Mouse (Mus musculus): Measurements from ENCODE around the gene Chrne.

Gene Chrne

DNA sequence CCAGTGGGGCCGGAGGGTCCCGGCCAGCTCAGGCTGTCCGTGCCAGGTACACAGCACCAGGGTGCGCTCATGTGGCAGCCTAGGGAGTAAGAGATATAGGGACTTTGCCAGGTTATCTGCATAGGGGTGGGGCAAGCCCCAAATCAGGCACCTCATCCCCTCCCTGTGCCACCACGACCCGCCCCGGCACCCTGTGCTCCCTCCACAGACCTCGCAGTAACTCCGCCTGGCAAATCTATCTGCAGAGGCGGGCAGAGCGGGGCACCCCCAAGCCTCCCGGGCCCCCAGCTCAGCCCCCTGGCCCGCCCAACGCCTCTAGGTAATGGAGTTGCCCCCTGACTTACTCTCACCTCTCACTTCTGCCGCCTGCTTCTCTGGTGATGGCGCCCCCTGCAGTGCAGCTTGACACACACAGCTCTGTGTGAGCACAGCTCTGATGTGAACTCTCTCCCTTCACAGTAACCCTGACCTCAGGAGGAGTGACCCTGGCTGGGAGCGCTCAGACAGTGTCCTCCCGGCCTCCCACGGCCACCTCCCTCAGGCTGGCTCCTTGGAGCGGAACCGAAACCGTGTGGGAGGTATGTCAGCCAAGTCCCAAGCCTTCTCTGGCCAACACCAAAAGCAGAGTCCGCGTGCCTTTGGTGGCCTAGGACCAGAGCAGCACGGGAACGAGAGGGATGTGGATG lies 10.5 kb downstream of the Chrne start:
- no peaks in the 10 kb centered on the region for H3K9me3 ChIP-seq (ENCODE audit: low read length)
- H3K27me3 ChIP-seq (ENCODE audit: insufficient read depth, low read length), result 0 out of 2 replicates have a peak, but pooled peaks cover 4% of the 10 kb centered on the region
- H3K36me3 ChIP-seq (ENCODE audit: insufficient read depth, low read length), result peaks cover 88% of the 10 kb centered on the region
- peak overlapping the region; percentile 73 for H3K4me3 ChIP-seq (replicated peaks; ENCODE audit: low read length)
- no peak for TF ChIP-seq NANOG (IDR thresholded peaks at IDR 0.05; ENCODE audit: borderline replicate concordance, low read length)
- TF ChIP-seq CTCF (conservative IDR thresholded peaks at IDR 0.05; ENCODE audit: low read length), result peak; percentile 56
- peaks cover 62% of the 10 kb centered on the region for H3K4me1 ChIP-seq (replicated peaks; ENCODE audit: low read depth, low read length)

DNA sequence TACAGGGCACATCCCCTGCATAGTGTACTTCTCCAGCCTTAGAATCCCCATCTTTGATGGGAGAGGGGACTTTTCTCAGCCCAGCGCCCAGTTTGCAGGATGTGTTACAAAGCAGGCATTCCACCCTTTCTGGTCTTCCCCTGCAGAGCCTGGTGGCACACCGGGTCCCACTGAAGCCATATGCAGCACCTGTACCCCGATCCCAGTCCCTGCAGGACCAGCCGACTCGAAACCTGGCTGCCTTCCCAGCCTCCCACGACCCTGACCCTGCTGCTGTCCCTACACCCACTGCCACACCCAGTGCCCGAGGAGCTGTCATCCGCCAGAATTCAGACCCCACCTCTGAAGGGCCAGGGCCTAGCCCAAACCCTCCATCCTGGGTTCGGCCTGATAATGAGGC lies 11.4 kb downstream of the Chrne start:
- TF ChIP-seq POU5F1 (IDR thresholded peaks at IDR 0.05; ENCODE audit: borderline replicate concordance, low read length), result no peak
- no peak for TF ChIP-seq NANOG (IDR thresholded peaks at IDR 0.05; ENCODE audit: borderline replicate concordance, low read length)
- TF ChIP-seq CTCF (conservative IDR thresholded peaks at IDR 0.05; ENCODE audit: low read length), result no peak
- Histone ChIP-seq H3K9me3 (ENCODE audit: low read length) (no peaks in the 10 kb centered on the region), H3K4me1 (replicated peaks; ENCODE audit: low read depth, low read length) (peaks cover 55% of the 10 kb centered on the region)

DNA sequence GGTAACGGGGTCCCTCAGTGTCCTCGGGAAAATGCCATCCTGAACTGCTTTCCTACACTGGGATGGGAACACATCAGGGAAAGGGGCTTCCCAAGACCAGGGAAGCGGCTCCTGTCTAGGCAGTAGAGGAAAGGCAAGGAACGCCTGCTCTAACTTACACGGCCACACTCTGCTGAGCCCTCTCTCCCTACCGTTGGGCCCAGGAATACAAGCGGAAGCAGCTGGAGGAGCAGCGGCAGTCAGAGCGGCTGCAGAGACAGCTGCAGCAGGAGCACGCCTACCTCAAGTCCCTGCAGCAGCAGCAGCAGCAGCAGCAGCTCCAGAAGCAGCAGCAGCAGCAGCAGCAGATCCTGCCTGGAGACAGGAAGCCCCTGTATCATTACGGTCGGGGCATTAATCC lies 12.3 kb downstream of the Chrne start:
- 0 out of 2 replicates have a peak, but pooled peaks cover 4% of the 10 kb centered on the region for H3K27me3 ChIP-seq (ENCODE audit: insufficient read depth, low read length)
- no peak overlapping the region for H3K4me3 ChIP-seq (replicated peaks; ENCODE audit: low read length)
- no peak for TF ChIP-seq POU5F1 (IDR thresholded peaks at IDR 0.05; ENCODE audit: borderline replicate concordance, low read length)
- no peak for TF ChIP-seq NANOG (IDR thresholded peaks at IDR 0.05; ENCODE audit: borderline replicate concordance, low read length)
- no peak for TF ChIP-seq CTCF (conservative IDR thresholded peaks at IDR 0.05; ENCODE audit: low read length)
- no peaks in the 10 kb centered on the region for H3K9me3 ChIP-seq (ENCODE audit: low read length)
- H3K36me3 ChIP-seq (ENCODE audit: insufficient read depth, low read length), result peaks cover 89% of the 10 kb centered on the region
- H3K4me1 ChIP-seq (replicated peaks; ENCODE audit: low read depth, low read length), result peaks cover 51% of the 10 kb centered on the region

More for the DNA sequence above, 11.4 kb downstream of the Chrne start:
- peaks cover 90% of the 10 kb centered on the region for H3K36me3 ChIP-seq (ENCODE audit: insufficient read depth, low read length)
- H3K4me3 ChIP-seq (replicated peaks; ENCODE audit: low read length), result no peak overlapping the region
- 0 out of 2 replicates have a peak, but pooled peaks cover 4% of the 10 kb centered on the region for H3K27me3 ChIP-seq (ENCODE audit: insufficient read depth, low read length)

DNA sequence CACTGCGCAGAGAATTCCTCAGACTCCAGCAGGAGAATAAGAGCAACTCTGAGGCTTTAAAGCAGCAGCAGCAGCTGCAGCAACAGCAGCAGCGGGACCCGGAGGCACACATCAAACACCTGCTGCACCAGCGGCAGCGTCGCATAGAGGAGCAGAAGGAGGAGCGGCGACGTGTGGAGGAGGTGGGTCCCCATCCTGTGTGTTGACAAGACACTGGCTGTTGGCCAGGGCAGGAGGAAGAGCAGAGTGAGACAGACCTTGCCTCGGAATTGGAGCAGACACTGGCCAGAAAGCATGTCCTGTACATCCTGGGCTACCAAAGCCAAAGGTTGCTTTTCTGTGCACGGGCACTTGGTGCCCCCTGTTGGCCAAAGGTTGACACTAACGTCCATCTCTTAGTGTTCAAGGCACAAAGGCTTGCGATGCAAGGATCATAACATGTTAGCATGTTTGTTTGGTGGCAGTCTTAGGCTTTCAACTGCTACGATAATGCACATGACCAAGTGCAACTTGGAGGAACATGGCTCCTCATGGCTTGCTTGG lies 13.9 kb downstream of the Chrne start:
- TF ChIP-seq POU5F1 (IDR thresholded peaks at IDR 0.05; ENCODE audit: borderline replicate concordance, low read length) (no peak), NANOG (IDR thresholded peaks at IDR 0.05; ENCODE audit: borderline replicate concordance, low read length) (no peak), CTCF (conservative IDR thresholded peaks at IDR 0.05; ENCODE audit: low read length) (peak; percentile 71)
- H3K36me3 ChIP-seq (ENCODE audit: insufficient read depth, low read length), result peaks cover 81% of the 10 kb centered on the region
- no peaks in the 10 kb centered on the region for H3K9me3 ChIP-seq (ENCODE audit: low read length)
- H3K4me3 ChIP-seq (replicated peaks; ENCODE audit: low read length), result 0 out of 2 replicates have a peak overlapping the region, but pooled peaks have one; percentile 17
- H3K4me1 ChIP-seq (replicated peaks; ENCODE audit: low read depth, low read length), result peaks cover 51% of the 10 kb centered on the region
- H3K27me3 ChIP-seq (ENCODE audit: insufficient read depth, low read length), result 0 out of 2 replicates have a peak, but pooled peaks cover 4% of the 10 kb centered on the region

DNA sequence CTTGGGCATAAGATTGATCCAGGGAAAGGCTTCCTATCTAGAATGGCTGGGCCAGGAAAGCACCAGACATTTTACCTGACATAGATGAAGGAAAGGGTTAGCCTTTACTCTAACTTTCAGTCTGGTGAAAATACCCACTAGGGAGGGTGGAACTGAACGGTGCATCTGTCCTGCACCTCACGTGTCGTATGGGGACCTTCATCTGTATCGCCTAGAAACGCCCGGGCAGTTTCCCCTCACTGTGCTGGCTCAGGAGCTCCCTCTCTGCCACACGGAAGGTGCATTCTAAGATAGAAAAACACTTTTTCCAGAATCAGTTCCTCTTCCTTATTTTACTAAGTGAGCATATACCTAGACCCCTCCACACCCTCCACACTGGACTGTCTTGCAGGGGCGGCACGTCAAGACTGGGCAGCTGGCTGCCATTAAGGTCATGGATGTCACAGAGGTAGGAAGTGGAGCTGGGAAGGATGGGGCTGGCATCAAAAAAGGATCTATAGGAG lies 20.5 kb downstream of the Chrne start:
- Histone ChIP-seq H3K9me3 (ENCODE audit: low read length) (no peaks in the 10 kb centered on the region), H3K4me1 (replicated peaks; ENCODE audit: low read depth, low read length) (peaks cover 14% of the 10 kb centered on the region), H3K27me3 (ENCODE audit: insufficient read depth, low read length) (no peaks in the 10 kb centered on the region), H3K36me3 (ENCODE audit: insufficient read depth, low read length) (peaks cover 57% of the 10 kb centered on the region), H3K4me3 (replicated peaks; ENCODE audit: low read length) (no peak overlapping the region)
- TF ChIP-seq POU5F1 (IDR thresholded peaks at IDR 0.05; ENCODE audit: borderline replicate concordance, low read length), result no peak

DNA sequence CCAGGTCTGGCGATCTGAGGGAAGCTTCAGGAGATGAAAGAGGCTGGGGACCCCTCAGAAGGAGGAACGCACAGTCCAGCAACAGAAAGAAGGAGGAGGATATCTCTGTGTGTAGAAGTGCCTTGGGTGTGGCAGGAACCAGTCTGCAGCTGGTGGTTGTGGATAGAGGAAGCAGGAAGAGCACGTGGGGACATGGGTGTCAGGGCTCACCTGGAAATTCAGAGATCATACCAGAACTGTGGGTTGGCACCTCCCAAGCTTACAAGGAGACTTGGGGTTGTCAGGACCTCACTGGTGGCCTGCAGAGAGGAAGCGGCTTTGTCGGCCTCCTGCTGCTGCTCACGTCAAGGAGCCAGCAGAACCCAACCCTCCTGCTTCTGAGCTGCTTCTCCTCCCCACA lies 21.7 kb downstream of the Chrne start:
- H3K9me3 ChIP-seq (ENCODE audit: low read length), result no peaks in the 10 kb centered on the region
- H3K4me3 ChIP-seq (replicated peaks; ENCODE audit: low read length), result no peak overlapping the region
- no peak for TF ChIP-seq POU5F1 (IDR thresholded peaks at IDR 0.05; ENCODE audit: borderline replicate concordance, low read length)
- H3K27me3 ChIP-seq (ENCODE audit: insufficient read depth, low read length), result no peaks in the 10 kb centered on the region
- peaks cover 47% of the 10 kb centered on the region for H3K36me3 ChIP-seq (ENCODE audit: insufficient read depth, low read length)
- H3K4me1 ChIP-seq (replicated peaks; ENCODE audit: low read depth, low read length), result peaks cover 14% of the 10 kb centered on the region

DNA sequence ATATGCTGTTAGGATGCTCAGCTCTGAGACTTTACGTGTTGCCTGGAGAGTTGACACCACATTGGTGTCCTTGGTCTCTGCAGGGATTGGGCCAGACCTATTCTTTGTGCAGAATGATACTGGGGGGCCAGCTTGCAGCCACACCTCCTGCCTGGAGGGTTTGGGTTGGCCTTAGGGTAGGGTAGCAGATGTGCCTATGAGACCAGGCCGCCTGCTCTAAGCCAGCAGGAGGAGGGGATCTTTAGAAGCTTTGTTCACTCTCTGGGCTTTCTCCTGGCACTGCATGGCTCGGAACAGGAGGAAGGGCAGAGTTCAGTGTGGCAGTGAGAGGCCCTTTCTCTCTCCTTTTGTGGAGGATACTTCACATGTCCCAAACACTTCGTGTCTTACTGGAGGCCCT lies 22.9 kb downstream of the Chrne start:
- TF ChIP-seq NANOG (IDR thresholded peaks at IDR 0.05; ENCODE audit: borderline replicate concordance, low read length), result no peak
- no peak for TF ChIP-seq POU5F1 (IDR thresholded peaks at IDR 0.05; ENCODE audit: borderline replicate concordance, low read length)
- TF ChIP-seq CTCF (conservative IDR thresholded peaks at IDR 0.05; ENCODE audit: low read length), result no peak
- Histone ChIP-seq H3K4me3 (replicated peaks; ENCODE audit: low read length) (no peak overlapping the region), H3K9me3 (ENCODE audit: low read length) (no peaks in the 10 kb centered on the region), H3K4me1 (replicated peaks; ENCODE audit: low read depth, low read length) (peaks cover 14% of the 10 kb centered on the region), H3K27me3 (ENCODE audit: insufficient read depth, low read length) (no peaks in the 10 kb centered on the region), H3K36me3 (ENCODE audit: insufficient read depth, low read length) (peaks cover 36% of the 10 kb centered on the region)

DNA sequence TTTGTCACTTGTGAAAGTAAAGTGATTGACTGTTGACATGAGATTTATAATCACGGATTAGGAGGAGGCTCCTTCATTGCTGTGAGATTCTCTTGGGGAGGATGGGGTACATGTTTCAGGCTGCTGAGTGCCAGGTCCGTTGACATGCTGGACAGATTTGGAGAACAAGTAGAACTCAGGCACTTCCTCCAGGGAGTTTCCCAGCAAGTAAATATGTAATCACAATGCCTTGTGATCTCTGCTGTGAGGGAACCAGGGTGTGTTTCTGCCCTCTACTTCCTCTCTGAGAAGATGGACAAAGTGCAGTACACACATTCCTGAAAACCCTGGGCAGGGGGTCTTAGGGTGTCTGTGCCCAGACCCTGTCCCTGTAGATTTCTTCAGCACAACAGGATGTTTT lies 23.4 kb downstream of the Chrne start:
- peaks cover 14% of the 10 kb centered on the region for H3K4me1 ChIP-seq (replicated peaks; ENCODE audit: low read depth, low read length)
- H3K9me3 ChIP-seq (ENCODE audit: low read length), result no peaks in the 10 kb centered on the region
- H3K27me3 ChIP-seq (ENCODE audit: insufficient read depth, low read length), result no peaks in the 10 kb centered on the region
- TF ChIP-seq POU5F1 (IDR thresholded peaks at IDR 0.05; ENCODE audit: borderline replicate concordance, low read length) (no peak), NANOG (IDR thresholded peaks at IDR 0.05; ENCODE audit: borderline replicate concordance, low read length) (no peak)
- H3K36me3 ChIP-seq (ENCODE audit: insufficient read depth, low read length), result peaks cover 36% of the 10 kb centered on the region
- no peak overlapping the region for H3K4me3 ChIP-seq (replicated peaks; ENCODE audit: low read length)

Measured in E14TG2a.4 (cell line).